Mouse (Mus musculus): ENCODE data around the gene Ifi35. TPM values are rescaled to one million over a fixed set of nuclear protein-coding genes. Genes with fewer than 3 reads are reported as not detected.
A peak's percentile ranks its signal among the peaks of the same experiment; 100 is the strongest.
"Not testable (repeated sequence)": the region's sequence is repeated elsewhere in the genome, so short reads cannot be mapped to it uniquely, and the experiment has no call there.

Gene Ifi35
- polyA plus RNA-seq, 1 experiment from 2014 or later: 3.4 TPM

- not testable (repeated sequence) for H3K4me3 ChIP-seq; H3K9me3 ChIP-seq; H3K27me3 ChIP-seq (ENCODE audit: poor library complexity, severe bottlenecking); H3K27ac ChIP-seq; DNase-seq (ENCODE audit: extremely low spot score, low spot score); H3K36me3 ChIP-seq (replicated peaks)
- H3K4me1 ChIP-seq: peaks cover 59% of the 10 kb centered on the region
- WGBS: 84% methylated on average over 4 of the region's 4 CpGs
Measured at GRCm38 (mm10) chr11:101476361-101476760, 28.2 kb downstream of the Ifi35 start.

GRCm38 (mm10) chr11:101477194-101477551, 29.0 kb downstream of the Ifi35 start:
- Histone ChIP-seq H3K9me3 (no peaks in the 10 kb centered on the region), H3K27ac (peak overlapping the region; percentile 85), H3K36me3 (replicated peaks) (no peaks in the 10 kb centered on the region), H3K4me3 (peak overlapping the region; percentile 18; the same call in 1 of the 2 replicates), H3K4me1 (peaks cover 52% of the 10 kb centered on the region), H3K27me3 (ENCODE audit: poor library complexity, severe bottlenecking) (no peaks in the 10 kb centered on the region)
- 56% methylated on average over 4 of the region's 4 CpGs for whole genome bisulfite sequencing
- DNase-seq (ENCODE audit: extremely low spot score, low spot score): no peak

GRCm38 (mm10) chr11:101477552-101478211, 29.5 kb downstream of the Ifi35 start:
- Histone ChIP-seq H3K36me3 (replicated peaks) (no peaks in the 10 kb centered on the region), H3K4me3 (peak overlapping the region; percentile 18; the same call in 1 of the 2 replicates), H3K4me1 (peaks cover 47% of the 10 kb centered on the region), H3K9me3 (no peaks in the 10 kb centered on the region), H3K27me3 (ENCODE audit: poor library complexity, severe bottlenecking) (no peaks in the 10 kb centered on the region), H3K27ac (peak overlapping the region; percentile 85)
- WGBS: 52% methylated on average over 10 of the region's 10 CpGs
- no peak for DNase-seq (ENCODE audit: extremely low spot score, low spot score)

GRCm38 (mm10) chr11:101479171-101479635, 31.0 kb downstream of the Ifi35 start:
- Histone ChIP-seq H3K9me3 (no peaks in the 10 kb centered on the region), H3K27ac (peak overlapping the region; percentile 85), H3K4me3 (peak overlapping the region; percentile 41), H3K27me3 (ENCODE audit: poor library complexity, severe bottlenecking) (no peaks in the 10 kb centered on the region), H3K4me1 (peaks cover 50% of the 10 kb centered on the region), H3K36me3 (replicated peaks) (no peaks in the 10 kb centered on the region)
- 4% methylated on average over 18 of the region's 18 CpGs for WGBS
- DNase-seq (ENCODE audit: extremely low spot score, low spot score): peak; percentile 65

- Histone ChIP-seq H3K4me1 (peaks cover 56% of the 10 kb centered on the region), H3K9me3 (no peaks in the 10 kb centered on the region), H3K27me3 (ENCODE audit: poor library complexity, severe bottlenecking) (no peaks in the 10 kb centered on the region), H3K27ac (peak overlapping the region; percentile 85; the same call in 1 of the 2 replicates), H3K4me3 (no peak overlapping the region), H3K36me3 (replicated peaks) (0 out of 2 replicates have a peak, but pooled peaks cover 3% of the 10 kb centered on the region)
- DNase-seq (ENCODE audit: extremely low spot score, low spot score): no peak
- 82% methylated on average over 6 of the region's 6 CpGs for WGBS
Measured at GRCm38 (mm10) chr11:101480912-101481311, 32.7 kb downstream of the Ifi35 start.

GRCm38 (mm10) chr11:101483804-101484203, 35.6 kb downstream of the Ifi35 start:
- WGBS: 52% methylated on average over 3 of the region's 3 CpGs
- no peaks in the 10 kb centered on the region for H3K9me3 ChIP-seq
- H3K4me3 ChIP-seq: no peak overlapping the region
- H3K27me3 ChIP-seq (ENCODE audit: poor library complexity, severe bottlenecking): no peaks in the 10 kb centered on the region
- peak overlapping the region; percentile 27; the same call in 1 of the 2 replicates for H3K27ac ChIP-seq
- H3K36me3 ChIP-seq (replicated peaks): peaks cover 31% of the 10 kb centered on the region
- peaks cover 39% of the 10 kb centered on the region for H3K4me1 ChIP-seq
- DNase-seq (ENCODE audit: extremely low spot score, low spot score): no peak

- H3K36me3 ChIP-seq (replicated peaks): peaks cover 35% of the 10 kb centered on the region
- WGBS: 79% methylated on average over 6 of the region's 6 CpGs
Measured at GRCm38 (mm10) chr11:101484245-101484644, 36.0 kb downstream of the Ifi35 start.

GRCm38 (mm10) chr11:101484814-101485213, 36.6 kb downstream of the Ifi35 start:
- H3K27ac ChIP-seq: no peak overlapping the region
- H3K4me3 ChIP-seq: no peak overlapping the region
- no peaks in the 10 kb centered on the region for H3K9me3 ChIP-seq
- peaks cover 41% of the 10 kb centered on the region for H3K36me3 ChIP-seq (replicated peaks)
- H3K27me3 ChIP-seq (ENCODE audit: poor library complexity, severe bottlenecking): no peaks in the 10 kb centered on the region
- DNase-seq (ENCODE audit: extremely low spot score, low spot score): no peak
- 90% methylated on average over 7 of the region's 7 CpGs for WGBS
- peaks cover 29% of the 10 kb centered on the region for H3K4me1 ChIP-seq

More at GRCm38 (mm10) chr11:101484245-101484644, 36.0 kb downstream of the Ifi35 start:
- DNase-seq (ENCODE audit: extremely low spot score, low spot score): no peak
- Histone ChIP-seq H3K9me3 (no peaks in the 10 kb centered on the region), H3K27me3 (ENCODE audit: poor library complexity, severe bottlenecking) (no peaks in the 10 kb centered on the region), H3K4me3 (no peak overlapping the region), H3K27ac (0 out of 2 replicates have a peak overlapping the region, but pooled peaks have one; percentile 27), H3K4me1 (peaks cover 34% of the 10 kb centered on the region)

GRCm38 (mm10) chr11:101485509-101486028, 37.4 kb downstream of the Ifi35 start:
- 55% methylated on average over 6 of the region's 6 CpGs for WGBS
- peaks cover 21% of the 10 kb centered on the region for H3K4me1 ChIP-seq
- peak overlapping the region; percentile 68; the same call in 1 of the 2 replicates for H3K27ac ChIP-seq
- H3K9me3 ChIP-seq: no peaks in the 10 kb centered on the region
- no peak overlapping the region for H3K4me3 ChIP-seq
- H3K36me3 ChIP-seq (replicated peaks): peaks cover 49% of the 10 kb centered on the region
- no peak for DNase-seq (ENCODE audit: extremely low spot score, low spot score)
- H3K27me3 ChIP-seq (ENCODE audit: poor library complexity, severe bottlenecking): no peaks in the 10 kb centered on the region

GRCm38 (mm10) chr11:101486126-101486525, 37.9 kb downstream of the Ifi35 start:
- Histone ChIP-seq H3K27me3 (ENCODE audit: poor library complexity, severe bottlenecking) (no peaks in the 10 kb centered on the region), H3K27ac (no peak overlapping the region)

GRCm38 (mm10) chr11:101506269-101506780, 58.1 kb downstream of the Ifi35 start:
- DNase-seq (ENCODE audit: extremely low spot score, low spot score): no peak
- WGBS: 85% methylated on average over 5 of the region's 5 CpGs
- Histone ChIP-seq H3K9me3 (no peaks in the 10 kb centered on the region), H3K36me3 (replicated peaks) (peaks cover 99% of the 10 kb centered on the region), H3K4me1 (no peaks in the 10 kb centered on the region), H3K27me3 (ENCODE audit: poor library complexity, severe bottlenecking) (no peaks in the 10 kb centered on the region), H3K27ac (no peak overlapping the region), H3K4me3 (no peak overlapping the region)

More at GRCm38 (mm10) chr11:101486126-101486525, 37.9 kb downstream of the Ifi35 start:
- Histone ChIP-seq H3K9me3 (no peaks in the 10 kb centered on the region), H3K36me3 (replicated peaks) (peaks cover 54% of the 10 kb centered on the region), H3K4me3 (no peak overlapping the region), H3K4me1 (peaks cover 16% of the 10 kb centered on the region)
- no peak for DNase-seq (ENCODE audit: extremely low spot score, low spot score)
- 78% methylated on average over 6 of the region's 6 CpGs for WGBS

GRCm38 (mm10) chr11:101507090-101507489, 58.9 kb downstream of the Ifi35 start:
- DNase-seq (ENCODE audit: extremely low spot score, low spot score): no peak
- Histone ChIP-seq H3K9me3 (no peaks in the 10 kb centered on the region), H3K36me3 (replicated peaks) (peaks cover 99% of the 10 kb centered on the region), H3K27ac (no peak overlapping the region), H3K27me3 (ENCODE audit: poor library complexity, severe bottlenecking) (no peaks in the 10 kb centered on the region), H3K4me1 (no peaks in the 10 kb centered on the region), H3K4me3 (no peak overlapping the region)
- WGBS: 97% methylated on average over 7 of the region's 7 CpGs
